Mouse (Mus musculus): ENCODE measurements at regions not wholly inside any gene's neighbourhood (a gene's known extent, or its start where the extent isn't known, plus 50 kb on each side); places are given as distances from the start of the nearest gene placed in this dataset.
"Not testable (repeated sequence)": the region's sequence is repeated elsewhere in the genome, so short reads cannot be mapped to it uniquely, and the experiment has no call there.

- H3K4me3 ChIP-seq (replicated peaks); H3K27me3 ChIP-seq; H3K9me3 ChIP-seq (replicated peaks); H3K27ac ChIP-seq; H3K36me3 ChIP-seq; H3K4me1 ChIP-seq; ATAC-seq (replicated peaks; ENCODE audit: low FRiP score); H3K9ac ChIP-seq; H3K4me2 ChIP-seq: not testable (repeated sequence)
- 87% methylated on average over 9 of the region's 9 CpGs for WGBS
These were observed 251.7 kb upstream of the Ift57 start for GRCm38 (mm10) chr16:49447356-49447755.

- Histone ChIP-seq H3K4me2 (no peak overlapping the region), H3K27me3 (no peaks in the 10 kb centered on the region), H3K9me3 (replicated peaks) (no peaks in the 10 kb centered on the region), H3K4me1 (no peaks in the 10 kb centered on the region), H3K4me3 (replicated peaks) (no peak overlapping the region), H3K27ac (no peak overlapping the region), H3K36me3 (no peaks in the 10 kb centered on the region), H3K9ac (no peak overlapping the region)
- no peak for ATAC-seq (replicated peaks; ENCODE audit: low FRiP score)
- 85% methylated on average over 8 of the region's 8 CpGs for WGBS
These were observed 205.2 kb upstream of the Ift57 start for GRCm38 (mm10) chr16:49493881-49494280.

GRCm38 (mm10) chr16:49497521-49498010 lies 201.5 kb upstream of the Ift57 start:
- no peaks in the 10 kb centered on the region for H3K36me3 ChIP-seq
- H3K4me2 ChIP-seq = no peak overlapping the region
- H3K9me3 ChIP-seq (replicated peaks) = no peaks in the 10 kb centered on the region
- ATAC-seq (replicated peaks; ENCODE audit: low FRiP score) = no peak
- H3K27ac ChIP-seq = no peak overlapping the region
- no peaks in the 10 kb centered on the region for H3K4me1 ChIP-seq
- no peaks in the 10 kb centered on the region for H3K27me3 ChIP-seq
- WGBS = 94% methylated on average over 3 of the region's 3 CpGs
- H3K4me3 ChIP-seq (replicated peaks) = no peak overlapping the region
- no peak overlapping the region for H3K9ac ChIP-seq

GRCm38 (mm10) chr16:49500818-49501217 lies 198.2 kb upstream of the Ift57 start:
- Histone ChIP-seq H3K36me3 (no peaks in the 10 kb centered on the region), H3K27ac (no peak overlapping the region), H3K4me2 (no peak overlapping the region), H3K9ac (no peak overlapping the region), H3K4me3 (replicated peaks) (no peak overlapping the region), H3K27me3 (no peaks in the 10 kb centered on the region), H3K4me1 (peaks cover 7% of the 10 kb centered on the region; the same call in 1 of the 2 replicates), H3K9me3 (replicated peaks) (no peaks in the 10 kb centered on the region)
- 30% methylated on average over 4 of the region's 4 CpGs for WGBS
- peak; percentile 76 for ATAC-seq (replicated peaks; ENCODE audit: low FRiP score)

- H3K27me3 ChIP-seq = no peaks in the 10 kb centered on the region
- H3K27ac ChIP-seq = no peak overlapping the region
- no peak overlapping the region for H3K9ac ChIP-seq
- H3K4me1 ChIP-seq = peaks cover 7% of the 10 kb centered on the region; the same call in 1 of the 2 replicates
- H3K4me3 ChIP-seq (replicated peaks) = no peak overlapping the region
- no peak for ATAC-seq (replicated peaks; ENCODE audit: low FRiP score)
- H3K36me3 ChIP-seq = no peaks in the 10 kb centered on the region
- no peaks in the 10 kb centered on the region for H3K9me3 ChIP-seq (replicated peaks)
- WGBS = 61% methylated on average over 14 of the region's 14 CpGs
- peak overlapping the region; percentile 21 for H3K4me2 ChIP-seq
These were observed 195.1 kb upstream of the Ift57 start for GRCm38 (mm10) chr16:49503897-49504413.

- 87% methylated on average over 6 of the region's 6 CpGs for WGBS
- Histone ChIP-seq H3K4me1 (peaks cover 7% of the 10 kb centered on the region; the same call in 1 of the 2 replicates), H3K9ac (no peak overlapping the region), H3K27me3 (no peaks in the 10 kb centered on the region), H3K9me3 (replicated peaks) (no peaks in the 10 kb centered on the region), H3K36me3 (no peaks in the 10 kb centered on the region), H3K4me3 (replicated peaks) (no peak overlapping the region), H3K4me2 (no peak overlapping the region), H3K27ac (no peak overlapping the region)
- ATAC-seq (replicated peaks; ENCODE audit: low FRiP score) = 0 out of 2 replicates have a peak, but pooled peaks have one; percentile 22
These were observed 194.4 kb upstream of the Ift57 start for GRCm38 (mm10) chr16:49504669-49505068.

- Histone ChIP-seq H3K4me2 (no peak overlapping the region), H3K9me3 (replicated peaks) (no peaks in the 10 kb centered on the region), H3K36me3 (no peaks in the 10 kb centered on the region), H3K4me1 (peaks cover 7% of the 10 kb centered on the region; the same call in 1 of the 2 replicates), H3K9ac (no peak overlapping the region), H3K4me3 (replicated peaks) (no peak overlapping the region), H3K27ac (no peak overlapping the region), H3K27me3 (no peaks in the 10 kb centered on the region)
- WGBS = 29% methylated on average over 9 of the region's 9 CpGs
- ATAC-seq (replicated peaks; ENCODE audit: low FRiP score) = no peak
These were observed 193.8 kb upstream of the Ift57 start for GRCm38 (mm10) chr16:49505271-49505670.

GRCm38 (mm10) chr16:49518844-49519243 lies 180.2 kb upstream of the Ift57 start:
- H3K36me3 ChIP-seq = no peaks in the 10 kb centered on the region
- H3K27me3 ChIP-seq = no peaks in the 10 kb centered on the region
- H3K4me1 ChIP-seq = peaks cover 7% of the 10 kb centered on the region; the same call in 1 of the 2 replicates
- no peak overlapping the region for H3K9ac ChIP-seq
- no peak overlapping the region for H3K27ac ChIP-seq
- 87% methylated on average over 3 of the region's 3 CpGs for WGBS
- H3K4me2 ChIP-seq = no peak overlapping the region
- ATAC-seq (replicated peaks; ENCODE audit: low FRiP score) = no peak
- H3K9me3 ChIP-seq (replicated peaks) = no peaks in the 10 kb centered on the region
- H3K4me3 ChIP-seq (replicated peaks) = no peak overlapping the region

GRCm38 (mm10) chr16:49520411-49520810 lies 178.6 kb upstream of the Ift57 start:
- H3K4me3 ChIP-seq (replicated peaks) = no peak overlapping the region

GRCm38 (mm10) chr16:49521685-49522084 lies 177.3 kb upstream of the Ift57 start:
- Histone ChIP-seq H3K27ac (no peak overlapping the region), H3K36me3 (no peaks in the 10 kb centered on the region), H3K4me1 (peaks cover 7% of the 10 kb centered on the region; the same call in 1 of the 2 replicates), H3K4me3 (replicated peaks) (no peak overlapping the region), H3K9me3 (replicated peaks) (no peaks in the 10 kb centered on the region), H3K4me2 (no peak overlapping the region), H3K9ac (no peak overlapping the region), H3K27me3 (no peaks in the 10 kb centered on the region)
- no peak for ATAC-seq (replicated peaks; ENCODE audit: low FRiP score)
- WGBS = 61% methylated on average over 2 of the region's 2 CpGs

More at GRCm38 (mm10) chr16:49520411-49520810, 178.6 kb upstream of the Ift57 start:
- Histone ChIP-seq H3K4me1 (peaks cover 7% of the 10 kb centered on the region; the same call in 1 of the 2 replicates), H3K27ac (no peak overlapping the region), H3K4me2 (no peak overlapping the region), H3K9me3 (replicated peaks) (no peaks in the 10 kb centered on the region), H3K27me3 (no peaks in the 10 kb centered on the region), H3K36me3 (no peaks in the 10 kb centered on the region), H3K9ac (no peak overlapping the region)
- WGBS = 34% methylated on average over 3 of the region's 3 CpGs
- peak; percentile 86 for ATAC-seq (replicated peaks; ENCODE audit: low FRiP score)

GRCm38 (mm10) chr16:49522576-49522975 lies 176.5 kb upstream of the Ift57 start:
- 54% methylated on average over 5 of the region's 5 CpGs for WGBS
- Histone ChIP-seq H3K36me3 (no peaks in the 10 kb centered on the region), H3K4me3 (replicated peaks) (no peak overlapping the region), H3K4me2 (no peak overlapping the region), H3K27ac (no peak overlapping the region), H3K9ac (no peak overlapping the region), H3K4me1 (peaks cover 7% of the 10 kb centered on the region; the same call in 1 of the 2 replicates), H3K9me3 (replicated peaks) (no peaks in the 10 kb centered on the region), H3K27me3 (no peaks in the 10 kb centered on the region)
- no peak for ATAC-seq (replicated peaks; ENCODE audit: low FRiP score)

- ATAC-seq (replicated peaks; ENCODE audit: low FRiP score); H3K36me3 ChIP-seq; H3K27ac ChIP-seq; H3K27me3 ChIP-seq; H3K4me1 ChIP-seq; H3K9ac ChIP-seq; H3K9me3 ChIP-seq (replicated peaks); H3K4me2 ChIP-seq; H3K4me3 ChIP-seq (replicated peaks): not testable (repeated sequence)
- 87% methylated on average over 2 of the region's 2 CpGs for WGBS
These were observed 170.4 kb upstream of the Ift57 start for GRCm38 (mm10) chr16:49528618-49529017.

- Histone ChIP-seq H3K9ac (no peak overlapping the region), H3K36me3 (no peaks in the 10 kb centered on the region), H3K9me3 (replicated peaks) (no peaks in the 10 kb centered on the region), H3K4me1 (0 out of 2 replicates have a peak, but pooled peaks cover 3% of the 10 kb centered on the region), H3K4me3 (replicated peaks) (no peak overlapping the region), H3K27ac (no peak overlapping the region), H3K4me2 (no peak overlapping the region), H3K27me3 (no peaks in the 10 kb centered on the region)
- 80% methylated on average over 2 of the region's 2 CpGs for WGBS
- no peak for ATAC-seq (replicated peaks; ENCODE audit: low FRiP score)
These were observed 170.0 kb upstream of the Ift57 start for GRCm38 (mm10) chr16:49529060-49529459.

Data from kidney, embryonic 15.5 days (tissue).